Mouse (Mus musculus): ENCODE measurements around the gene H2afx. TPM values are rescaled to one million over a fixed set of nuclear protein-coding genes. Genes with fewer than 3 reads are reported as not detected.
"Not testable (repeated sequence)": the region's sequence is repeated elsewhere in the genome, so short reads cannot be mapped to it uniquely, and the experiment has no call there.

Gene H2afx
- polyA plus RNA-seq (2015; fragmentation: Nextera tagmentation; extraction: Ambion mirVana) = 121 and 132 TPM in 2 replicates

DNA sequence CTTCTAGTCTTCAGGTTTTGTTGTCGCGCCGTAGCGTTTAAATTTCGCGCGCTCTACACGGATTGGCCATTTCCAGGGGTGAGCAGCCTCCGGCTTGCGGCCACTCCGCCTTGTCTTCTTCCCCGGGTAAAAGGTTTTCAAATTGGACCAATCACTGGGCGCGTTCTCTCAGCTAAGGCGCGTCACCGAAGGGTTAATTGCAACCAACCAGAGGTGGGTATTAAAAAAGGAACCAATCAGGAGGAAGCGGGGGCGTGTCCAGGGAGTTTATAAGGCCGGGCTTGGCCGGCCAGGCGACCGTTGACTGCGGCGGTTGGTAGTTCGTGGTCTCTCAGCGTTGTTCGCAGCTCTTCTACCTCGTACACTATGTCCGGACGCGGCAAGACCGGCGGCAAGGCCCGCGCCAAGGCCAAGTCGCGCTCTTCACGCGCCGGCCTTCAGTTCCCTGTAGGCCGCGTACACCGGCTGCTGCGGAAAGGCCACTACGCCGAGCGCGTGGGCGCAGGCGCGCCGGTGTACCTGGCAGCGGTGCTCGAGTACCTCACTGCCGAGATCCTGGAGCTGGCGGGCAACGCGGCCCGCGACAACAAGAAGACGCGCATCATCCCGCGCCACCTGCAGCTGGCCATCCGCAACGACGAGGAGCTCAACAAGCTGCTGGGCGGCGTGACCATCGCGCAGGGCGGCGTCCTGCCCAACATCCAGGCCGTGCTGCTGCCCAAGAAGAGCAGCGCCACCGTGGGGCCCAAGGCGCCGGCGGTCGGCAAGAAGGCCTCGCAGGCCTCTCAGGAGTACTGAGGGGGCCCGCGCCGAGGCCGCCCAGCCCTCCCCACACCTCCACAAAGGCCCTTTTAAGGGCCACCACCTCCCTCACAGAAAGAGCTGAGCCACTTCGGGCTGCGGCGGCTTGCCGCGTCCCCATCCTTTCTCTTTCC, at the start of gene H2afx:
Gene H2afx, plus strand, starts transcription at position 299 of the 935 bp plus-strand sequence.
- peak; percentile 97 for ATAC-seq (replicated peaks)
- WGBS = under 1% methylated on average over 91 of the region's 91 CpGs
- H3K9me3 ChIP-seq = no peaks in the 10 kb centered on the region
- H3K36me3 ChIP-seq (replicated peaks) = peaks cover 33% of the 10 kb centered on the region
- H3K9ac ChIP-seq = peak within 1 kb of the TSS; percentile 96
- H3K27ac ChIP-seq = peak within 1 kb of the TSS; percentile 88
- peak within 1 kb of the TSS; percentile 88 for H3K4me2 ChIP-seq
- peak within 1 kb of the TSS; percentile 88 for H3K4me3 ChIP-seq
- H3K27me3 ChIP-seq (replicated peaks) = no peaks in the 10 kb centered on the region
- H3K4me1 ChIP-seq = peaks cover 21% of the 10 kb centered on the region

GRCm38 (mm10) chr9:44286256-44286850, 48.1 kb upstream of the H2afx start:
- peak overlapping the region; percentile 33 for H3K9ac ChIP-seq
- no peaks in the 10 kb centered on the region for H3K27me3 ChIP-seq (replicated peaks)
- H3K4me3 ChIP-seq = peak overlapping the region; percentile 85
- H3K4me2 ChIP-seq = peak overlapping the region; percentile 96
- 11% methylated on average over 6 of the region's 6 CpGs for WGBS
- peaks cover 10% of the 10 kb centered on the region for H3K36me3 ChIP-seq (replicated peaks)
- peaks cover 29% of the 10 kb centered on the region for H3K4me1 ChIP-seq
- no peak overlapping the region for H3K27ac ChIP-seq
- no peak for ATAC-seq (replicated peaks)
- no peaks in the 10 kb centered on the region for H3K9me3 ChIP-seq

DNA sequence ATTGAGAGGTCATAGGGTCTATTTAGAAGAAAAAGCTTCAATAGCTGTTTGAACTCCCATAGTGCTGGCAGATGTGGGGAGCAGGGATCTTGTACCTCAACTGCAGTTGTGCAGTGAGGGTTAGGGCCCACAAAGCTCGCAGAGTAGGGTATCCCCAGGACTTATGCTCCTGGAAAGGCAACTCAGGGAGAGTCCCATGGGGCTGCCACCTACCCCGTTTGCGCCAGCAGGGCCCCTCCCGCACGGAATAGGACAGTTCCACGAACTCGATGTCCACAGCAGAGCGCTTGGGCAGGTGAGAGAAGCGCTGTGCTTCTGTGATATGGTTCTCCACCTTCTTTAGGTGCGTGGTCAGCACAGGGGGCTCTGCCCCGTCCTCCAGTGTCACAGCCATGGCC, 47.5 kb upstream of the H2afx start:
- no peak; the same call in 1 of the 2 replicates for ATAC-seq (replicated peaks)
- Histone ChIP-seq H3K36me3 (replicated peaks) (peaks cover 11% of the 10 kb centered on the region), H3K9me3 (no peaks in the 10 kb centered on the region), H3K27me3 (replicated peaks) (no peaks in the 10 kb centered on the region), H3K27ac (peak overlapping the region; percentile 79), H3K4me1 (peaks cover 29% of the 10 kb centered on the region), H3K4me3 (peak overlapping the region; percentile 85), H3K9ac (peak overlapping the region; percentile 86), H3K4me2 (peak overlapping the region; percentile 96)
- 3% methylated on average over 11 of the region's 11 CpGs for WGBS

GRCm38 (mm10) chr9:44287401-44288075, 47.0 kb upstream of the H2afx start:
- Histone ChIP-seq H3K4me2 (peak overlapping the region; percentile 96), H3K27me3 (replicated peaks) (no peaks in the 10 kb centered on the region), H3K4me1 (peaks cover 29% of the 10 kb centered on the region), H3K27ac (peak overlapping the region; percentile 79), H3K9me3 (no peaks in the 10 kb centered on the region), H3K36me3 (replicated peaks) (peaks cover 14% of the 10 kb centered on the region), H3K9ac (peak overlapping the region; percentile 86), H3K4me3 (peak overlapping the region; percentile 85)
- ATAC-seq (replicated peaks) = peak; percentile 70
- under 1% methylated on average over 47 of the region's 47 CpGs for WGBS

DNA sequence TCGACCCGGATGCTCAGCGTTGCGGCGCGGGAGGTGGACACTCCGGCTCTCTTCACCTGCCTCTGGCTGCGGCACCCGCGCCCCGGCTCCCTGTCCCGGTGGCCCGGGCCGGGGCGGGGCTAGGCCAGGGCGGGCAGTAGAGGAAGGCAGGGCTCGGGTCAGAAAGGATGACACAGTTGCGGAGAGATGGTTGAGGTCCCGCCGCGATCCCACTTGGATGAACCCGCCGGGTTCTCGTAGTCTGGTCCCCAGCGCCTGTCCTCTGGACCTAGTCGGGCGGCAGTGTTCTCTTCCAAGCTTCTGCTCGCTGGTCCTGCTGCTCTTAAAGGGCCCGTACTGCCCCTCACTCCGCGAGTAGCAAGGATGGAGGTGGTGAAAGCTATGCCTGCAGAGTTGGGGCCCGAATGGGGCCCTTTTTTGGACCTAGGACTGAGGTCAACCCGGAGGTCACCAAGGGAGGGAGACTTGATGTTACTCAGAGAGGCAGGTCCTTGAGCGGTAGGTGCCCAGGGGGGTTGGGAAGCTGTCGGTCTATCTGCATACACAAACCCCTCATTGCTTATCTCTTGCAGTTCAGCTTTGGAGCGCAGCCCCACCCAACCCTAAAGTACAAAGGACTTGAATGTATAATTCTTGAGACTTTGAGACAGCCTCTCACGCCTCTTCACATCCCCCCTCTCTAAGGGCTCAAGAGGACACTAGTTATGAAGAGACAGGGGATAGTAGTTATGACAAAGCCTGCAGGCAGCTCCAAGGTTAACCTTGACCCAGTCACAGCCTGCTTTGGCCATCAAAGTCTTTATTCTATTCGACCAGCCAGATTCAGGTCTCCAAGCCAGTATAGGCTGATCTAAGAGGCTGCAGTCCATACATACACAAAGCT, 46.2 kb upstream of the H2afx start, which contains the start of gene Abcg4:
Gene Abcg4, minus strand, starts transcription at position 540 of the 883 bp plus-strand sequence.
- H3K4me1 ChIP-seq = peaks cover 29% of the 10 kb centered on the region
- H3K27me3 ChIP-seq (replicated peaks) = no peaks in the 10 kb centered on the region
- H3K9ac ChIP-seq = peak within 1 kb of the TSS; percentile 86
- H3K27ac ChIP-seq = peak within 1 kb of the TSS; percentile 79
- under 1% methylated on average over 38 of the region's 38 CpGs for WGBS
- no peaks in the 10 kb centered on the region for H3K9me3 ChIP-seq
- peaks cover 17% of the 10 kb centered on the region for H3K36me3 ChIP-seq (replicated peaks)
- peak; percentile 69 for ATAC-seq (replicated peaks)
- H3K4me3 ChIP-seq = peak within 1 kb of the TSS; percentile 85
- peak within 1 kb of the TSS; percentile 96 for H3K4me2 ChIP-seq

DNA sequence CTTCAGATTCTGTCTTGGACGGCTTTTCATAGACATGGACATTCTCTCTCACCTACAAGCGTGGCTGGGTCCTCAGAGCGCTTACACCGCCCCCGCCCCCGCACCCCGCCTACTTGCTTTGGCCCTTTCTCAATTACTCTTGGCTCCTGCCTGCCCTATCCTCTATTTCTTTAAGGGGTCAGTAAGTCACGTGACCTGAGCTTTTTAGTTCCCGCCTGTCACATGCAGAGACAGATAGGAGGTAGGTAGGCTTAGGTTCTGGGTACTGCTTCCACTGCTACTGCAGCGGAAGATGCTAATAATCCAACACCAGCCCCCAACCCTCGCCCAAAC, 45.6 kb upstream of the H2afx start:
- H3K27me3 ChIP-seq (replicated peaks) = no peaks in the 10 kb centered on the region
- WGBS = 6% methylated on average over 11 of the region's 11 CpGs
- peak overlapping the region; percentile 96 for H3K4me2 ChIP-seq
- no peaks in the 10 kb centered on the region for H3K9me3 ChIP-seq
- peak overlapping the region; percentile 79 for H3K27ac ChIP-seq
- 0 out of 2 replicates have a peak overlapping the region, but pooled peaks have one; percentile 86 for H3K9ac ChIP-seq
- peaks cover 29% of the 10 kb centered on the region for H3K4me1 ChIP-seq
- 0 out of 2 replicates have a peak, but pooled peaks have one; percentile 1 for ATAC-seq (replicated peaks)
- peak overlapping the region; percentile 85 for H3K4me3 ChIP-seq
- peaks cover 23% of the 10 kb centered on the region for H3K36me3 ChIP-seq (replicated peaks)

DNA sequence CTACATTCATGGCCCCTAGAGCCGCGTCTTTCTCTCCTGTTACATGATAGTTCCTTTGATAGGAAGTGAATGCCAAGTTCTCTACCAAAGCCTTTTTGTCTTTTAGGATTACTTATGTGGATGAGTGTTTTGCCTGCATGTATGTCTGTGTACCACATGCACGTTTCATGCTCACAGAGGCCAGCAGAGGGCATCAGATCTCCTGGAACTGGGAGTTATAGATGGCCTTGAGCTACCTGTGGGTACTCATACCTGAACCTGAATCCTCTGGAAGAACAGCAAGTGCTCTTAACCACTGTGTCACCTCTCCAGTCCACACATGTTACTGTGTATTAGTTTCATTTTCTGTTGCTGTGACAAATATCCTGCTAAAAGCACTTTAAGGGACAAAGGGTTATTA, 42.0 kb upstream of the H2afx start:
- Histone ChIP-seq H3K9ac (no peak overlapping the region), H3K4me2 (no peak overlapping the region), H3K9me3 (no peaks in the 10 kb centered on the region), H3K4me3 (no peak overlapping the region), H3K27me3 (replicated peaks) (no peaks in the 10 kb centered on the region), H3K36me3 (replicated peaks) (peaks cover 48% of the 10 kb centered on the region), H3K27ac (no peak overlapping the region), H3K4me1 (peaks cover 14% of the 10 kb centered on the region)
- no peak for ATAC-seq (replicated peaks)
- WGBS = 74% methylated on average over 3 of the region's 3 CpGs

- not testable (repeated sequence) for H3K4me3 ChIP-seq; H3K9ac ChIP-seq; ATAC-seq (replicated peaks); H3K27ac ChIP-seq; H3K27me3 ChIP-seq (replicated peaks); H3K9me3 ChIP-seq; H3K4me2 ChIP-seq
- Histone ChIP-seq H3K36me3 (replicated peaks) (peaks cover 61% of the 10 kb centered on the region), H3K4me1 (peaks cover 17% of the 10 kb centered on the region)
- 96% methylated on average over 3 of the region's 3 CpGs for WGBS
Measured at GRCm38 (mm10) chr9:44300001-44300400, 34.5 kb upstream of the H2afx start.

DNA sequence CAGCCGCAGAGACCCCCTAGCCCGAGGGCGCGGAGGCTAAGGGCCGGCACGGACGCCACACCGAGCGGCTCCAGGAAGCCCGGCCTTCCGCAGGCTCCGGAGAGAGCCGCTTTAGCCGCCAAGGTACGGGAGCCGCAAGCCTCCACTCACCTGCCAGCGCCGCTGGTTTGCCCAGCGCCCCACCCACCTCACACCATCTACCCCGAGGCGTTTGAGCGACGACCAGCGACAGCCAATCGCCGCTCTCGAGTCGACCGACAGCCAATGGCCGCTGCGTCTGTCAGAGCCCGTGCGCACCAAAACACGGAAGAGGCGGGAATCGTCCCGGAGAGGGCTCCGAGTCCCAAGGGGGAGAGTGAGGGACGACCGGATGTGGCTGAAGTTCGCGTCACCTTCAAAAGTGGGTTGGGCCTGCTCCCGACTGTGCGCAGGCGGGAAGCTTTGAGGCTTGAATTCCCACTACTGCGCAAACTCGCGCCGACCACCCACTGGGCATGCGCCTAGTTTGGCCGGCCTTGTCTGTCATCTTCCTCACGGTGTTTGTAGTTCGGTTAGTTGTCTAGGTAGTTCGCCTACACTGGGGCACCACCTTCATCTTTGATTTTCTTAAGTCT, 28.9 kb upstream of the H2afx start, which contains the start of gene Hinfp:
Gene Hinfp, minus strand, starts transcription at position 206 of the 614 bp plus-strand sequence.
- ATAC-seq (replicated peaks) = peak; percentile 98

GRCm38 (mm10) chr9:44306532-44306931, 28.0 kb upstream of the H2afx start:
- no peak overlapping the region for H3K9ac ChIP-seq
- H3K27ac ChIP-seq = no peak overlapping the region
- H3K4me3 ChIP-seq = no peak overlapping the region
- H3K4me2 ChIP-seq = no peak overlapping the region
- H3K36me3 ChIP-seq (replicated peaks) = peaks cover 9% of the 10 kb centered on the region
- H3K9me3 ChIP-seq = no peaks in the 10 kb centered on the region
- 90% methylated on average over 6 of the region's 6 CpGs for WGBS
- 0 out of 2 replicates have a peak, but pooled peaks cover 4% of the 10 kb centered on the region for H3K27me3 ChIP-seq (replicated peaks)
- no peak for ATAC-seq (replicated peaks)
- peaks cover 17% of the 10 kb centered on the region for H3K4me1 ChIP-seq

More for the DNA sequence above, 28.9 kb upstream of the H2afx start, which contains the start of gene Hinfp:
- Histone ChIP-seq H3K9ac (peak within 1 kb of the TSS; percentile 97), H3K4me2 (peak within 1 kb of the TSS; percentile 71), H3K27ac (peak within 1 kb of the TSS; percentile 90), H3K4me1 (peaks cover 17% of the 10 kb centered on the region), H3K9me3 (no peaks in the 10 kb centered on the region), H3K36me3 (replicated peaks) (peaks cover 14% of the 10 kb centered on the region), H3K4me3 (peak within 1 kb of the TSS; percentile 100), H3K27me3 (replicated peaks) (no peaks in the 10 kb centered on the region)
- under 1% methylated on average over 54 of the region's 54 CpGs for WGBS

GRCm38 (mm10) chr9:44307248-44307647, 27.2 kb upstream of the H2afx start:
- no peaks in the 10 kb centered on the region for H3K9me3 ChIP-seq
- H3K4me2 ChIP-seq = no peak overlapping the region
- H3K4me1 ChIP-seq = peaks cover 17% of the 10 kb centered on the region
- no peak overlapping the region for H3K9ac ChIP-seq
- H3K36me3 ChIP-seq (replicated peaks) = 0 out of 2 replicates have a peak, but pooled peaks cover 6% of the 10 kb centered on the region
- H3K27ac ChIP-seq = no peak overlapping the region
- WGBS = 90% methylated on average over 2 of the region's 2 CpGs
- ATAC-seq (replicated peaks) = no peak
- no peak overlapping the region for H3K4me3 ChIP-seq
- H3K27me3 ChIP-seq (replicated peaks) = 0 out of 2 replicates have a peak, but pooled peaks cover 4% of the 10 kb centered on the region
